ENCODE assay signal across 8 mouse cellular contexts in the genomic region with DNA sequence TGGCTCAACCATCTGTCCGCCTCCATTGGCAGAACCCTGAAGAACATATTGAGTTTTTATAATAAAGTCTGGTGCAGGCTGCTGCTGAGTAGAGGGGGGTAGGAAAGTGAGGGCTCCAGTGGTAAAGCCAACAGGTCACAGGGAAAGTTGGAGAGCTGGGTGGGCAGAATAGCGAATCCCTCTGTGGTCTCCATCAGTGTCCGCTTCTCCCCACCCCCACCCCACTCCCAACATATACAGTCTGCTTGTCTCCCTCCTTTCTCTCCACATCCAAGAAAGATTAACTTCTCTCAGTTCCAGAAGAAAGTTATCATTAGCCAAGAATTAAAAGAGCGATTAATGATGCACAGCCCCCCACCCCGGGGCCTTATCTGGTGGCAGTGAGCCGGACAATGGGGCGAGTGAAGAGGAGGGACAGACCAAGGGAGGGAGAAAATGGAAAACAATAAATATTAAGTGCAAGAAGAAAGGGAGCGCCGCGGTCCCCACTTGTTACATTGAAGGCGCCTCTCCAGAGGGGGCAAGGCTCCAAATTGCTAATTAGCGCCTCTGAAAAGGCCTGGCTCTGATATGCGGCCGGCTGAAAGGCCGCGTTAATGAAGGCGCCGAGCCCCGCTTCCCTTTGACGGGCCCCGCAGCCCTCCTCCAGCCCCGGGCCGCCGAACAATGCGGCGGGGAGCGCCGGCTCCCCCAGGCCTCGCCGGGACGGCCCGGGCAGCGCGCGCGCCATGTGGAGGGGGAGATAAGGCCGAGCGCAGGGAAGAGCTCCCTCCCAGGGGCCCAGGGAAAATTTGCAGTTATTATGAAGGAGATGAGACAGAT. TPM values are rescaled to one million over a fixed set of nuclear protein-coding genes. Genes with fewer than 3 reads are reported as not detected.
DNase-seq lines count a peak whose midpoint lies in the region; ATAC-seq and TF ChIP-seq lines count a peak whose summit lies in the region.

No protein-coding gene starts in this region.

- no peak for ATAC-seq in kidney, postnatal 0 days (replicated peaks; ENCODE audit: low FRiP score, low read depth)
- ATAC-seq in intestine, postnatal 0 days, result no peak
- ATAC-seq in neural tube, embryonic 12.5 days (ENCODE audit: low FRiP score, low read depth), result peak; percentile 70

- H3K27me3 ChIP-seq in kidney, postnatal 0 days (ENCODE audit: insufficient read depth, low read length), result peaks cover 10% of the 10 kb centered on the region
- H3K27me3 ChIP-seq in embryonic facial prominence, embryonic 10.5 days (replicated peaks; ENCODE audit: low read depth, poor library complexity, severe bottlenecking), result peaks cover 62% of the 10 kb centered on the region
- peaks cover 30% of the 10 kb centered on the region for H3K27me3 ChIP-seq in intestine, postnatal 0 days (replicated peaks; ENCODE audit: control insufficient read depth, insufficient read depth, low read length)
- H3K27me3 ChIP-seq in neural tube, embryonic 12.5 days (replicated peaks), result peaks cover 10% of the 10 kb centered on the region

- no peak for DNase-seq in kidney, postnatal 0 days (ENCODE audit: low spot score)
- no peak for DNase-seq in kidney, postnatal 36 days
- DNase-seq in embryonic facial prominence, embryonic 10.5 days (ENCODE audit: low spot score), result peak; percentile 60
- DNase-seq in thymus, postnatal 4 days, result no peak
- DNase-seq in gastrocnemius, postnatal 36 days, result no peak
- DNase-seq in adrenal gland, postnatal 10 days, result no peak

- peak overlapping the region; percentile 56 for H3K4me2 ChIP-seq in kidney, postnatal 0 days (ENCODE audit: low read length)
- H3K4me2 ChIP-seq in intestine, postnatal 0 days (replicated peaks; ENCODE audit: low read depth), result peak overlapping the region; percentile 24
- H3K4me2 ChIP-seq in neural tube, embryonic 12.5 days (replicated peaks), result peak overlapping the region; percentile 76

- WGBS in kidney, postnatal 0 days, result 6% methylated on average over 38 of the region's 38 CpGs
- 6% methylated on average over 38 of the region's 38 CpGs for WGBS in embryonic facial prominence, embryonic 10.5 days
- WGBS in intestine, postnatal 0 days, result 6% methylated on average over 37 of the region's 38 CpGs
- 6% methylated on average over 38 of the region's 38 CpGs for WGBS in neural tube, embryonic 12.5 days

- H3K9me3 ChIP-seq in kidney, postnatal 0 days (replicated peaks; ENCODE audit: low read length), result no peaks in the 10 kb centered on the region
- no peaks in the 10 kb centered on the region for H3K9me3 ChIP-seq in embryonic facial prominence, embryonic 10.5 days
- no peaks in the 10 kb centered on the region for H3K9me3 ChIP-seq in intestine, postnatal 0 days (ENCODE audit: control insufficient read depth)
- no peaks in the 10 kb centered on the region for H3K9me3 ChIP-seq in neural tube, embryonic 12.5 days

- no peaks in the 10 kb centered on the region for H3K36me3 ChIP-seq in kidney, postnatal 0 days (ENCODE audit: insufficient read depth, low read length)
- H3K36me3 ChIP-seq in embryonic facial prominence, embryonic 10.5 days (replicated peaks), result no peaks in the 10 kb centered on the region
- no peaks in the 10 kb centered on the region for H3K36me3 ChIP-seq in intestine, postnatal 0 days (ENCODE audit: control insufficient read depth, insufficient read depth)
- no peaks in the 10 kb centered on the region for H3K36me3 ChIP-seq in neural tube, embryonic 12.5 days

- TF ChIP-seq CTCF in kidney, postnatal 0 days (IDR thresholded peaks at IDR 0.05; ENCODE audit: low read depth), result no peak
- TF ChIP-seq CTCF in intestine, postnatal 0 days (IDR thresholded peaks at IDR 0.05; ENCODE audit: low read depth), result no peak

- H3K4me3 ChIP-seq in kidney, postnatal 0 days (replicated peaks; ENCODE audit: low read depth, low read length), result peak overlapping the region; percentile 16
- peak overlapping the region; percentile 57 for H3K4me3 ChIP-seq in embryonic facial prominence, embryonic 10.5 days
- H3K4me3 ChIP-seq in intestine, postnatal 0 days (ENCODE audit: low read depth, low read length), result 0 out of 2 replicates have a peak overlapping the region, but pooled peaks have one; percentile 12
- peak overlapping the region; percentile 38 for H3K4me3 ChIP-seq in neural tube, embryonic 12.5 days

- H3K4me1 ChIP-seq in kidney, postnatal 0 days (replicated peaks; ENCODE audit: insufficient read depth, low read length), result no peaks in the 10 kb centered on the region
- H3K4me1 ChIP-seq in embryonic facial prominence, embryonic 10.5 days, result peaks cover 29% of the 10 kb centered on the region
- no peaks in the 10 kb centered on the region for H3K4me1 ChIP-seq in intestine, postnatal 0 days (replicated peaks; ENCODE audit: control insufficient read depth, insufficient read depth, low read length)
- peaks cover 19% of the 10 kb centered on the region for H3K4me1 ChIP-seq in neural tube, embryonic 12.5 days

- intact Hi-C loops in gastrocnemius, postnatal 36 days (cut with DNase I), result no loop called here

- H3K9ac ChIP-seq in kidney, postnatal 0 days (ENCODE audit: low read depth, low read length), result no peak overlapping the region
- H3K9ac ChIP-seq in intestine, postnatal 0 days (ENCODE audit: low read depth, low read length), result no peak overlapping the region
- peak overlapping the region; percentile 56 for H3K9ac ChIP-seq in neural tube, embryonic 12.5 days

- H3K27ac ChIP-seq in kidney, postnatal 0 days, result no peak overlapping the region
- H3K27ac ChIP-seq in embryonic facial prominence, embryonic 10.5 days (replicated peaks), result peak overlapping the region; percentile 82
- no peak overlapping the region for H3K27ac ChIP-seq in intestine, postnatal 0 days (ENCODE audit: low read depth, low read length)
- H3K27ac ChIP-seq in neural tube, embryonic 12.5 days, result no peak overlapping the region

RNA-seq across cellular contexts. Expression of gene Gpatch2l, which starts 21.2 kb away (rescaled TPM):
- polyA plus RNA-seq in kidney, postnatal 0 days (2015; fragmentation: Nextera tagmentation; extraction: Ambion mirVana), result 10.6 and 10.8 TPM in 2 replicates
- polyA plus RNA-seq in embryonic facial prominence, embryonic 10.5 days (2016; fragmentation: Nextera tagmentation; extraction: Ambion mirVana), result 16.5 and 16.8 TPM in 2 replicates
- 5.5 and 6.7 TPM in 2 replicates for polyA plus RNA-seq in intestine, postnatal 0 days (2015; fragmentation: Nextera tagmentation; extraction: Ambion mirVana)
- 23.1 and 24.5 TPM in 2 replicates for polyA plus RNA-seq in neural tube, embryonic 12.5 days (2016; fragmentation: Nextera tagmentation; extraction: Ambion mirVana)
- total RNA-seq in gastrocnemius, postnatal 36 days (2021), result 10 to 100 TPM; 11.9 TPM
- total RNA-seq in adrenal gland, postnatal 10 days (2021), result 10 to 100 TPM; 21.8 to 23.1 TPM

Comparison
In these comparisons a context has a peak if more than half of its experiments do, and no peak if none do; other contexts are left out.
1. H3K4me2 ChIP-seq: peak in every context shown above with its lines; median percentile 76 in neural tube, embryonic 12.5 days; 56 in kidney, postnatal 0 days; 24 in intestine, postnatal 0 days.